Mouse (Mus musculus): ENCODE results near the gene Nr4a1.
A peak's percentile ranks its signal among the peaks of the same experiment; 100 is the strongest.

The Nr4a1 gene

GRCm38 (mm10) chr15:101233641-101234275, 20.3 kb upstream of the Nr4a1 start:
- no peak for DNase-seq (ENCODE audit: low spot score)

- DNase-seq (ENCODE audit: low spot score) = no peak
These were observed 19.3 kb upstream of the Nr4a1 start for GRCm38 (mm10) chr15:101234611-101235341.

- no peak for DNase-seq (ENCODE audit: low spot score)
These were observed 18.7 kb upstream of the Nr4a1 start for GRCm38 (mm10) chr15:101235342-101235698.

GRCm38 (mm10) chr15:101235728-101236327, 18.2 kb upstream of the Nr4a1 start:
- DNase-seq (ENCODE audit: low spot score) = no peak

GRCm38 (mm10) chr15:101236878-101237277, 17.2 kb upstream of the Nr4a1 start:
- peak; percentile 88 for DNase-seq (ENCODE audit: low spot score)

GRCm38 (mm10) chr15:101238885-101239511, 15.1 kb upstream of the Nr4a1 start:
- peak; percentile 81 for DNase-seq (ENCODE audit: low spot score)

GRCm38 (mm10) chr15:101239821-101240220, 14.2 kb upstream of the Nr4a1 start:
- DNase-seq (ENCODE audit: low spot score) = no peak

- peak; percentile 90 for DNase-seq (ENCODE audit: low spot score)
These were observed 13.3 kb upstream of the Nr4a1 start for GRCm38 (mm10) chr15:101240799-101241204.

GRCm38 (mm10) chr15:101241236-101241635, 12.8 kb upstream of the Nr4a1 start:
- no peak for DNase-seq (ENCODE audit: low spot score)

GRCm38 (mm10) chr15:101241853-101242252, 12.2 kb upstream of the Nr4a1 start:
- no peak for DNase-seq (ENCODE audit: low spot score)

GRCm38 (mm10) chr15:101242645-101243044, 11.4 kb upstream of the Nr4a1 start:
- peak; percentile 77 for DNase-seq (ENCODE audit: low spot score)

GRCm38 (mm10) chr15:101244012-101244411, 10.1 kb upstream of the Nr4a1 start:
- DNase-seq (ENCODE audit: low spot score) = no peak

GRCm38 (mm10) chr15:101246231-101247154, 7.6 kb upstream of the Nr4a1 start:
- DNase-seq (ENCODE audit: low spot score) = peak; percentile 93

- no peak for DNase-seq (ENCODE audit: low spot score)
These were observed 6.9 kb upstream of the Nr4a1 start for GRCm38 (mm10) chr15:101247155-101247498.

- DNase-seq (ENCODE audit: low spot score) = no peak
These were observed 5.9 kb upstream of the Nr4a1 start for GRCm38 (mm10) chr15:101248029-101248710.

GRCm38 (mm10) chr15:101250220-101250800, 3.8 kb upstream of the Nr4a1 start:
- no peak for DNase-seq (ENCODE audit: low spot score)

- no peak for DNase-seq (ENCODE audit: low spot score)
These were observed 2.1 kb upstream of the Nr4a1 start for GRCm38 (mm10) chr15:101251930-101252329.

- no peak for DNase-seq (ENCODE audit: low spot score)
These were observed 1.5 kb upstream of the Nr4a1 start for GRCm38 (mm10) chr15:101252614-101253013.

GRCm38 (mm10) chr15:101253563-101253885, 545 bp upstream of the Nr4a1 start:
- no peak for DNase-seq (ENCODE audit: low spot score)

- DNase-seq (ENCODE audit: low spot score) = peak; percentile 42
These were observed 1.9 kb downstream of the Nr4a1 start for GRCm38 (mm10) chr15:101255842-101256462.

Measured in testis, postnatal 10 days (tissue).